Mouse (Mus musculus): ENCODE measurements around the gene Mrpl14. TPM values are rescaled to one million over a fixed set of nuclear protein-coding genes. Genes with fewer than 3 reads are reported as not detected.
A peak's percentile ranks its signal among the peaks of the same experiment; 100 is the strongest.

The Mrpl14 gene
- polyA plus RNA-seq, 1 experiment from 2014 or later, result 102 TPM

DNA sequence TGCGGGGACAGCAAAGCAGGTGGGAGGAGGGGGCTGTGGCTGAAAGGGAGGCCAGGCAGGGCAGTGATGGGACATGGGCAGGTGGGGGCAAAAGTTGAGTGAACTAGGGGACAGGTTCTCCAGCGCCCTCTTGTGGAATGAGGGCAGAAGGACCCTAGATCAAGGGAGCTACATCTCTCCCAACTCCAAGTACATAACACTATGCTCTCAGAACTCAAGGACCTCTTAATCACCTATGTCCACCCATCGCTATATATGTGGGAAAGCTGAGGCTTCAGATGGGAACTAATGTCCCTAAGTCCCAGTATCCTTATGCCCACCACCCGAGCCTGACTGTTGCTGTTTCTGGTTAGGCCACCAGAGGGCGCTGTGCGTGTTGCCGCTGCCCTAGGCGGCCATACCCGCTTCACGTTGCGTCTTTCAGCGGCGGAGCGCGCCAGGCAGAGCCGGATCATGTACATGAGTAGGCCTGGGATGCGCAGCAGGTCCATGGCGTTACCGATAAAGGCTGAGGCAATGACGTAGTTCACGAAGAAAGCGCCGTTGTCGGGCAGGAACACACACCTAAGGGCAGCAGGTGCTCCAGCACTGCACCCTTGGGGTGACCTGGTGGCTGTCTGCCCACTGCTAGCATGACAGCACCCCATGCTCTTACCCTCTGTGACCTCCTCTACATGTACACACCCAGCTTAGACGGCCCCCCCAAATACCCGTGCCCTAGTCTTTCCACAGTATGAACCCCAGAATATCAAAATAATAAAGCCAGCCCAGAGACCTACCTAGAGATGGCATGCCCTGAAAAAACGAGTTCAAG lies 22.8 kb upstream of the Mrpl14 start:
- WGBS, result 31% methylated on average over 27 of the region's 27 CpGs
- no peak overlapping the region; the same call in 1 of the 2 replicates for H3K4me2 ChIP-seq (ENCODE audit: low read depth)
- H3K4me3 ChIP-seq (ENCODE audit: low read depth, low read length), result no peak overlapping the region
- ATAC-seq (ENCODE audit: insufficient read depth, low FRiP score, low TSS enrichment) (peak; percentile 62), DNase-seq (ENCODE audit: low spot score) (peak; percentile 86)
- no peak overlapping the region for H3K27ac ChIP-seq (ENCODE audit: low read depth, low read length)
- H3K9ac ChIP-seq (ENCODE audit: low read length), result no peak overlapping the region
- H3K9me3 ChIP-seq (ENCODE audit: control insufficient read depth, low read length), result no peaks in the 10 kb centered on the region
- no peaks in the 10 kb centered on the region for H3K4me1 ChIP-seq (ENCODE audit: control insufficient read depth, insufficient read depth, low read length)
- peaks cover 7% of the 10 kb centered on the region for H3K36me3 ChIP-seq (ENCODE audit: control insufficient read depth, insufficient read depth, low read length)
- no peaks in the 10 kb centered on the region for H3K27me3 ChIP-seq (ENCODE audit: control insufficient read depth, insufficient read depth, low read length)

GRCm38 (mm10) chr17:45664608-45665007 lies 21.5 kb upstream of the Mrpl14 start:
- no peak overlapping the region for H3K27ac ChIP-seq (ENCODE audit: low read depth, low read length)
- 93% methylated on average over 13 of the region's 13 CpGs for WGBS
- H3K4me1 ChIP-seq (ENCODE audit: control insufficient read depth, insufficient read depth, low read length), result no peaks in the 10 kb centered on the region
- DNase-seq (ENCODE audit: low spot score) (no peak), ATAC-seq (ENCODE audit: insufficient read depth, low FRiP score, low TSS enrichment) (no peak)
- H3K9ac ChIP-seq (ENCODE audit: low read length), result no peak overlapping the region
- H3K4me2 ChIP-seq (ENCODE audit: low read depth), result no peak overlapping the region
- no peaks in the 10 kb centered on the region for H3K27me3 ChIP-seq (ENCODE audit: control insufficient read depth, insufficient read depth, low read length)
- no peak overlapping the region for H3K4me3 ChIP-seq (ENCODE audit: low read depth, low read length)
- no peaks in the 10 kb centered on the region for H3K9me3 ChIP-seq (ENCODE audit: control insufficient read depth, low read length)
- peaks cover 7% of the 10 kb centered on the region for H3K36me3 ChIP-seq (ENCODE audit: control insufficient read depth, insufficient read depth, low read length)

DNA sequence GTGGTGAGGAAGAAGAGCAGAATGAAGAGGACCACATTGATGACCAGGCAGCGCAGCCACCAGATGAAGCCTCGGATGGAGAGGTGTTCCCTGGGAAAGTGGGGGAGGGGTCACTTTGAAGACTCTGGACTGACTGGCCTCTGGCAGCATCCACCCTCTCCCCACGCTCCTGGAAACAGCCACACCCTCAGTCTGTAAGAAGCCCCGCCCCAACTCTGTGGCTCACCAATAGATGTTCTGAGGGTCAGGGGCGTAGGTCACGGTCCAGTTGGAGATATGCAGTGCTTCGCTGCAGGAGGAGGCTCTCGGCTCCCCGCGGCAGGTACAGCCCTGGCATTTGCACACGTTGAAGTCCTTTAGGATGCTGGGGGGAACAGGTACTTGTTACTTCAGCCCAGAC lies 20.0 kb upstream of the Mrpl14 start:
- no peak overlapping the region for H3K9ac ChIP-seq (ENCODE audit: low read length)
- no peaks in the 10 kb centered on the region for H3K27me3 ChIP-seq (ENCODE audit: control insufficient read depth, insufficient read depth, low read length)
- no peaks in the 10 kb centered on the region for H3K9me3 ChIP-seq (ENCODE audit: control insufficient read depth, low read length)
- no peak overlapping the region for H3K4me2 ChIP-seq (ENCODE audit: low read depth)
- DNase-seq (ENCODE audit: low spot score) (no peak), ATAC-seq (ENCODE audit: insufficient read depth, low FRiP score, low TSS enrichment) (no peak)
- H3K27ac ChIP-seq (ENCODE audit: low read depth, low read length), result no peak overlapping the region
- 77% methylated on average over 11 of the region's 11 CpGs for WGBS
- no peaks in the 10 kb centered on the region for H3K4me1 ChIP-seq (ENCODE audit: control insufficient read depth, insufficient read depth, low read length)
- no peak overlapping the region for H3K4me3 ChIP-seq (ENCODE audit: low read depth, low read length)
- peaks cover 11% of the 10 kb centered on the region for H3K36me3 ChIP-seq (ENCODE audit: control insufficient read depth, insufficient read depth, low read length)

DNA sequence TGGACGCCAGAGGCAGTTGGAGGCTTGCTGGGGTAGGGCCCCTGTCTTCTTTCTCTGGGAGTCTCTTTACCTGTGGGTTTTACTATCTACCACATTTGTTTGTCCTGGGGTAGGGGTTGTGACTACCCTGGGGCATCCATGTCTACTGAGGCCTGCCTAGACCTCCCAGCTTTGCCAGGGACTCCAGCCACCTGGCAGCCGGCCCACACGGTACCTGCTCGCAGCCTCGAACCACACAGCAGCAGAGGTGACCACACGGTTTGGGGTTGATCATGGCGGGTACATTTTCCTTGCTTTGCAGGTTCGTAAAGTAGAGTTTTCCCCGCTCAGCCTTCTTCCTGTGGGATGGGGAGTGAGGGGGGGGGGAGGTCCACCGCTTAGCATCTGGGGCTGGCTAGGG lies 18.6 kb upstream of the Mrpl14 start:
- H3K36me3 ChIP-seq (ENCODE audit: control insufficient read depth, insufficient read depth, low read length), result peaks cover 11% of the 10 kb centered on the region
- no peak overlapping the region for H3K4me3 ChIP-seq (ENCODE audit: low read depth, low read length)
- H3K4me2 ChIP-seq (ENCODE audit: low read depth), result no peak overlapping the region
- 93% methylated on average over 9 of the region's 10 CpGs for WGBS
- H3K4me1 ChIP-seq (ENCODE audit: control insufficient read depth, insufficient read depth, low read length), result no peaks in the 10 kb centered on the region
- no peak overlapping the region for H3K27ac ChIP-seq (ENCODE audit: low read depth, low read length)
- H3K9me3 ChIP-seq (ENCODE audit: control insufficient read depth, low read length), result no peaks in the 10 kb centered on the region
- DNase-seq (ENCODE audit: low spot score) (no peak), ATAC-seq (ENCODE audit: insufficient read depth, low FRiP score, low TSS enrichment) (no peak)
- no peak overlapping the region for H3K9ac ChIP-seq (ENCODE audit: low read length)
- no peaks in the 10 kb centered on the region for H3K27me3 ChIP-seq (ENCODE audit: control insufficient read depth, insufficient read depth, low read length)

GRCm38 (mm10) chr17:45667986-45668385 lies 18.1 kb upstream of the Mrpl14 start:
- Histone ChIP-seq H3K4me3 (ENCODE audit: low read depth, low read length) (no peak overlapping the region), H3K4me1 (ENCODE audit: control insufficient read depth, insufficient read depth, low read length) (no peaks in the 10 kb centered on the region), H3K36me3 (ENCODE audit: control insufficient read depth, insufficient read depth, low read length) (peaks cover 13% of the 10 kb centered on the region), H3K27me3 (ENCODE audit: control insufficient read depth, insufficient read depth, low read length) (no peaks in the 10 kb centered on the region), H3K4me2 (ENCODE audit: low read depth) (no peak overlapping the region), H3K27ac (ENCODE audit: low read depth, low read length) (no peak overlapping the region), H3K9me3 (ENCODE audit: control insufficient read depth, low read length) (no peaks in the 10 kb centered on the region), H3K9ac (ENCODE audit: low read length) (no peak overlapping the region)
- WGBS, result 92% methylated on average over 10 of the region's 10 CpGs
- DNase-seq (ENCODE audit: low spot score) (no peak), ATAC-seq (ENCODE audit: insufficient read depth, low FRiP score, low TSS enrichment) (no peak)

DNA sequence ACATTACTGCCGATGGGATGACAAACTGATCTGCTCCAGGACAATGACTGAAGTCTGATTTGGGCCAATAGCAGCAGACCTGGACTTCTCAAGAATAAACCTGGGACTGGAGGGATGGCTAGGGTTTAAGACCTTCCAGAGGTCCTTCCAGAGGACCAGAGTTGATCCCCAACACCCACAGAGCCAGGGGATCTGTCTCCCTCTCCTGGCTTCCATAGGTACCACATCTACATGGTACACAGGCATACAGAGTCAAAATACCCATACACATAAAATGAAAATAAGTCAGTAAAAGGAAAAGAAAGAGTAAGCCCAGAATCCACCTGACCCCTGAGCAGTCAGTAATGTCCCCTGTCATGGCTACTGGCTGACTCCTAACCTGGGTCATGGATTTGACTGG lies 14.3 kb upstream of the Mrpl14 start:
- WGBS, result 100% methylated on average over 1 of the region's 1 CpGs

DNA sequence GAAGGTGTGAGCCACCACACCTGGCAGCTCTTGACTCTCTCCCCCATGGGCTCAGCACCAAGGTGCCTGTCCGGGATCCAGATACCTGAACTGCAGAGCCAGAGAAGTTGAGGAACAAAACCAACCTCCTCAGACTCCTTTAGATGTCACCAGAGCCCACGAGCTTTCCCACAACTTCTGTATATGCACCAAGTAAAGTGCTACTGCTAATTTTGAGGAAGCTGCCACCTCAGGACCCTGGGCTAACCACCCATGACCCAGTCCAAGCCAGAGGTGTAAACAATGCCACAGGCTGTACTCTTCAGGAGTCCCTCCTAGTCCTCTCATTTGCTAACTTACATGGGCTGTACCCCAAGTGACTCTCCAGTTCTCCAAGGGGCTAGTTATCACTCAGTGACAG lies 13.5 kb upstream of the Mrpl14 start:
- Histone ChIP-seq H3K9me3 (ENCODE audit: control insufficient read depth, low read length) (no peaks in the 10 kb centered on the region), H3K36me3 (ENCODE audit: control insufficient read depth, insufficient read depth, low read length) (peaks cover 12% of the 10 kb centered on the region), H3K27me3 (ENCODE audit: control insufficient read depth, insufficient read depth, low read length) (no peaks in the 10 kb centered on the region), H3K4me1 (ENCODE audit: control insufficient read depth, insufficient read depth, low read length) (no peaks in the 10 kb centered on the region), H3K9ac (ENCODE audit: low read length) (no peak overlapping the region), H3K27ac (ENCODE audit: low read depth, low read length) (no peak overlapping the region), H3K4me3 (ENCODE audit: low read depth, low read length) (no peak overlapping the region), H3K4me2 (ENCODE audit: low read depth) (no peak overlapping the region)
- ATAC-seq (ENCODE audit: insufficient read depth, low FRiP score, low TSS enrichment), result no peak
- 95% methylated on average over 2 of the region's 2 CpGs for WGBS
- DNase-seq (ENCODE audit: low spot score), result no peak

More for the DNA sequence above, 14.3 kb upstream of the Mrpl14 start:
- Histone ChIP-seq H3K27me3 (ENCODE audit: control insufficient read depth, insufficient read depth, low read length) (no peaks in the 10 kb centered on the region), H3K27ac (ENCODE audit: low read depth, low read length) (no peak overlapping the region), H3K36me3 (ENCODE audit: control insufficient read depth, insufficient read depth, low read length) (peaks cover 13% of the 10 kb centered on the region), H3K4me1 (ENCODE audit: control insufficient read depth, insufficient read depth, low read length) (no peaks in the 10 kb centered on the region), H3K4me3 (ENCODE audit: low read depth, low read length) (no peak overlapping the region), H3K9ac (ENCODE audit: low read length) (no peak overlapping the region), H3K9me3 (ENCODE audit: control insufficient read depth, low read length) (no peaks in the 10 kb centered on the region), H3K4me2 (ENCODE audit: low read depth) (no peak overlapping the region)
- DNase-seq (ENCODE audit: low spot score), result no peak
- no peak for ATAC-seq (ENCODE audit: insufficient read depth, low FRiP score, low TSS enrichment)

DNA sequence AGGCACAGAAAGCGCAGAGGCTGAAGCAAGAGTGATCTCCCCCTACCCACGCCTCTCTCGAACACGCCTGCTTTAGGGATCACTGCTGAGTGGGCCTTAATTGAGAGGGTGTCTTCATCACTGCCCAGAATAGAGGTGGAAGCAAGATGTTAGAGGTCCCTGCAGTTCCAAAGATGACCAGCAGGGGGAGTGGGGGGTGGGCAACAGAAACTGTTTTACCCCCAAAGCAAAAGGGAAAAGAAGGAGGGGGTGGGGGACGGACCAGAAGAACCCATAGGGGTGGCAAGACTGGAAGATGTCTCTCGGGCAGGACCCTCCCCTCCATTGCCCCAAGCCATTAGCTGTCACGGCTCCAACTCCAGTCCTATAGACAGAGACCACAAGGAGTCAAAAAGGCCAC lies 8.0 kb upstream of the Mrpl14 start:
- Histone ChIP-seq H3K27me3 (ENCODE audit: control insufficient read depth, insufficient read depth, low read length) (no peaks in the 10 kb centered on the region), H3K27ac (ENCODE audit: low read depth, low read length) (no peak overlapping the region), H3K4me2 (ENCODE audit: low read depth) (no peak overlapping the region), H3K4me3 (ENCODE audit: low read depth, low read length) (no peak overlapping the region), H3K4me1 (ENCODE audit: control insufficient read depth, insufficient read depth, low read length) (peaks cover 5% of the 10 kb centered on the region; the same call in 1 of the 2 replicates), H3K9ac (ENCODE audit: low read length) (no peak overlapping the region), H3K36me3 (ENCODE audit: control insufficient read depth, insufficient read depth, low read length) (peaks cover 6% of the 10 kb centered on the region), H3K9me3 (ENCODE audit: control insufficient read depth, low read length) (no peaks in the 10 kb centered on the region)
- ATAC-seq (ENCODE audit: insufficient read depth, low FRiP score, low TSS enrichment) (0 out of 2 replicates have a peak, but pooled peaks have one; percentile 16), DNase-seq (ENCODE audit: low spot score) (peak; percentile 69)
- 27% methylated on average over 7 of the region's 7 CpGs for WGBS

Data from neural tube, embryonic 11.5 days (tissue).